30 mouse cellular contexts compared by ENCODE assay signal in the genomic region with DNA sequence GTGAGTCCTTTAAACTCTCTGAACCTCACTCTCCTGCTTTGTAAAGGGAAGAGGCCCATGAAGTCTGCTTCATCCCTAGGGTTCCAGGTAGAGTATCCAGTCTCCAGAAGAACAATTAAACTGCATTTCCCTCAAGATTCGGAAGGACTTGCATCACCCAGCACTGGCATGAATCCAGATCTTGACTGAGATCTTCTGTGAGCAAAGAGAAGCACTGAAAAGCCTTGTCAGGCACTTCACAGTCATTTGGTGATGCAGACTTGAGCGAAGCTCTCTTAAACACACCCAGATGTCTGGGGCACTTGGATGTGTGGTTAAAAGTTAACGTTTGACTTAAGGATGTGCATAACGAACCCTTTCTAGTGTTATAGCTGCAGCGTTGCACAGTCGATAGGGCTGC.
DNase-seq lines count a peak whose midpoint lies in the region; ATAC-seq and TF ChIP-seq lines count a peak whose summit lies in the region.
"Had no signal": no experiment of that assay in that cellular context is flagged by ENCODE, and none has a peak within 500 bp of the region (broad histone marks: within the 10 kb centered on the region; RNA-seq: fewer than 3 reads in every experiment).

No protein-coding gene starts in this region.

- WGBS in lung, adult 2 months = 48% methylated on average over 6 of the region's 6 CpGs
- 34% methylated on average over 6 of the region's 6 CpGs for WGBS in lung, embryonic 16.5 days

- H3K27ac ChIP-seq in lung, embryonic 16.5 days (ENCODE audit: low read length) = no peak overlapping the region
- H3K27ac ChIP-seq: embryonic facial prominence, embryonic 10.5 days; embryonic facial prominence, embryonic 15.5 days; forebrain, embryonic 12.5 days; heart, embryonic 10.5 days; heart, embryonic 15.5 days; kidney, embryonic 15.5 days; left cerebral cortex, adult 2 months; limb, embryonic 13.5 days; midbrain, embryonic 10.5 days; midbrain, embryonic 15.5 days had no signal

- peak; percentile 7 to 38 for DNase-seq in lung, adult 18-20 months
- DNase-seq in lung, adult 2 months = no peak
- DNase-seq in lung, postnatal 36 days = peak; percentile 54
- DNase-seq in spleen, postnatal 10 days (ENCODE audit: low spot score in 2 of 2) = no peak
- no peak for DNase-seq in gastrocnemius, adult 8-10 months (ENCODE audit: low spot score in 2 of 2)
- no peak for DNase-seq in thymus, postnatal 10 days (ENCODE audit: low spot score in 2 of 2)
- DNase-seq: adrenal gland, postnatal 36 days; cerebellum, adult 2 months; cerebellum, postnatal 25 days; forebrain, postnatal 0 days; gastrocnemius, postnatal 10 days; kidney, adult 11 months; kidney, postnatal 25 days; right cerebral cortex, postnatal 25 days; spleen, adult 18-20 months; thymus, postnatal 4 days had no signal

- no peaks in the 10 kb centered on the region; the same call in 1 of the 2 replicates for H3K4me1 ChIP-seq in lung, adult 2 months (ENCODE audit: control insufficient read depth, insufficient read depth, low read length)
- peaks cover 10% of the 10 kb centered on the region for H3K4me1 ChIP-seq in lung, embryonic 16.5 days (replicated peaks; ENCODE audit: control insufficient read depth, insufficient read depth, low read length)
- H3K4me1 ChIP-seq: embryonic facial prominence, embryonic 10.5 days; embryonic facial prominence, embryonic 15.5 days; heart, embryonic 10.5 days; heart, embryonic 15.5 days; kidney, embryonic 15.5 days; midbrain, embryonic 10.5 days; midbrain, embryonic 15.5 days had no signal

- no peaks in the 10 kb centered on the region for H3K27me3 ChIP-seq in lung, embryonic 16.5 days (ENCODE audit: control insufficient read depth, insufficient read depth, low read depth, low read length)
- H3K27me3 ChIP-seq: embryonic facial prominence, embryonic 15.5 days; forebrain, embryonic 12.5 days; heart, embryonic 15.5 days; kidney, embryonic 15.5 days; limb, embryonic 13.5 days; midbrain, embryonic 15.5 days had no signal

- no peak for TF ChIP-seq POLR2A in lung, adult 2 months (IDR thresholded peaks at IDR 0.05; ENCODE audit: borderline replicate concordance, extremely low read depth, low read depth, low read length)

- H3K4me2 ChIP-seq in lung, embryonic 16.5 days (ENCODE audit: low read depth, low read length) = no peak overlapping the region
- H3K4me2 ChIP-seq: embryonic facial prominence, embryonic 15.5 days; forebrain, embryonic 12.5 days; heart, embryonic 15.5 days; kidney, embryonic 15.5 days; limb, embryonic 13.5 days; liver, embryonic 11.5 days; midbrain, embryonic 15.5 days had no signal

- no peak for TF ChIP-seq CTCF in lung, adult 2 months (IDR thresholded peaks at IDR 0.05; ENCODE audit: insufficient read depth, low read length)

- no peaks in the 10 kb centered on the region for H3K36me3 ChIP-seq in lung, embryonic 16.5 days (ENCODE audit: control insufficient read depth, insufficient read depth, low read length)
- H3K36me3 ChIP-seq: embryonic facial prominence, embryonic 10.5 days; embryonic facial prominence, embryonic 15.5 days; forebrain, embryonic 12.5 days; heart, embryonic 10.5 days; heart, embryonic 15.5 days; kidney, embryonic 15.5 days; limb, embryonic 13.5 days; midbrain, embryonic 10.5 days; midbrain, embryonic 15.5 days had no signal

- H3K9ac ChIP-seq in lung, embryonic 16.5 days (ENCODE audit: low read length) = no peak overlapping the region
- H3K9ac ChIP-seq: embryonic facial prominence, embryonic 15.5 days; forebrain, embryonic 12.5 days; forebrain, postnatal 0 days; heart, embryonic 15.5 days; kidney, embryonic 15.5 days; limb, embryonic 13.5 days; midbrain, embryonic 15.5 days had no signal

- H3K9me3 ChIP-seq in lung, embryonic 16.5 days (ENCODE audit: control insufficient read depth, low read length) = no peaks in the 10 kb centered on the region
- H3K9me3 ChIP-seq: embryonic facial prominence, embryonic 10.5 days; embryonic facial prominence, embryonic 15.5 days; forebrain, embryonic 12.5 days; heart, embryonic 10.5 days; heart, embryonic 15.5 days; kidney, embryonic 15.5 days; limb, embryonic 13.5 days; midbrain, embryonic 10.5 days; midbrain, embryonic 15.5 days had no signal

- peak; percentile 13; the same call in 1 of the 2 replicates for ATAC-seq in lung, embryonic 16.5 days (ENCODE audit: low read depth)
- ATAC-seq: CD4-positive, CD25-positive, alpha-beta regulatory T cell, adult 4 months; forebrain, postnatal 0 days; hindbrain, embryonic 16.5 days; midbrain, embryonic 15.5 days had no signal

- no peak overlapping the region for H3K4me3 ChIP-seq in lung, adult 2 months (replicated peaks; ENCODE audit: extremely low read depth, low read depth, low read length)
- no peak overlapping the region for H3K4me3 ChIP-seq in lung, embryonic 16.5 days (ENCODE audit: low read length)
- H3K4me3 ChIP-seq: embryonic facial prominence, embryonic 10.5 days; embryonic facial prominence, embryonic 15.5 days; forebrain, embryonic 12.5 days; heart, embryonic 10.5 days; heart, embryonic 15.5 days; kidney, embryonic 15.5 days; left cerebral cortex, adult 2 months; limb, embryonic 13.5 days; midbrain, embryonic 10.5 days; midbrain, embryonic 15.5 days had no signal

Comparison
In these comparisons a context has a peak if more than half of its experiments do, and no peak if none do; other contexts are left out.
1. DNase-seq: peak in lung, adult 18-20 months (2 of 2) and lung, postnatal 36 days (single experiment); none in lung, adult 2 months (single experiment), spleen, postnatal 10 days (0 of 2), gastrocnemius, adult 8-10 months (0 of 2) and thymus, postnatal 10 days (0 of 2).